ENCODE assay signal across 16 mouse cellular contexts in the genomic region with DNA sequence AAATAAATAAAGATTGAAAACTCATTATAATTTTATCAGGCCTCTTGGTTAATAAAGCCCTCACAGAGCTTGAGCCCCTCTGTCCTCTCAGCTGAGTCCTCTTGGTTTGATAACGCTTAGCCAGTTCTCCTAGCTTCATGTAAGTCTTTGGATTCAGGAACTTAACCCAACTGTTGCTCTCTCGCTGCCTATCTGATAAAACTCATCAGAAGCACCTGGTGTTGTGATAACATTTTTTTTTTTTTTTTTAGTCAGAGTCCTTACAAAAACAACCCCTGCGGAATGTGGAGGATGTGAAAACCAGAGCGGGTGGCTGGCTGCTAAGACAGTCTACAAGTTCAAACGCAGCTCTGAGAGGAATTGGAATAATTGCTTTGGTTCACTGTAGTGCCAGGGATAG.
"Had no signal": no experiment of that assay in that cellular context is flagged by ENCODE, and none has a peak within 500 bp of the region (broad histone marks: within the 10 kb centered on the region; RNA-seq: fewer than 3 reads in every experiment).

No protein-coding gene starts in this region.

- H3K4me1 ChIP-seq: neural tube, embryonic 15.5 days had no signal

- ATAC-seq: midbrain, embryonic 16.5 days had no signal

- H3K36me3 ChIP-seq: midbrain, embryonic 10.5 days; midbrain, embryonic 12.5 days; neural tube, embryonic 13.5 days; neural tube, embryonic 15.5 days had no signal

- H3K9me3 ChIP-seq: midbrain, embryonic 10.5 days; midbrain, embryonic 12.5 days; neural tube, embryonic 13.5 days; neural tube, embryonic 15.5 days had no signal

- H3K27me3 ChIP-seq: midbrain, embryonic 12.5 days; neural tube, embryonic 13.5 days; neural tube, embryonic 15.5 days had no signal

- DNase-seq: lung, adult 18-20 months; lung, embryonic 14.5 days; lung, postnatal 10 days; lung, postnatal 4 days; midbrain, embryonic 14.5 days; retina, postnatal 1 day; right cerebral cortex, adult 18-20 months; right cerebral cortex, postnatal 25 days; right cerebral cortex, postnatal 4 days; spleen, adult 18-20 months had no signal

- H3K4me3 ChIP-seq: midbrain, embryonic 10.5 days; midbrain, embryonic 12.5 days; myocyte; neural tube, embryonic 13.5 days; neural tube, embryonic 15.5 days had no signal
